Mouse (Mus musculus) myocyte (in vitro differentiated cells): ENCODE data around the gene Sox5.

Experiments
- CEBPB ChIP-seq: IDR thresholded peaks from 2 replicates; pipeline ENCODE4 v1.6.1; 2011; ENCODE audit warnings: mild to moderate bottlenecking, moderate library complexity; ENCODE audit not compliant: poor library complexity, insufficient read depth, severe bottlenecking
- MAX ChIP-seq: IDR thresholded peaks from one replicate; pipeline ENCODE4 v1.6.1; 2011; ENCODE audit warnings: low read depth, mild to moderate bottlenecking, control low read depth
- MYOG ChIP-seq, 3 experiments: IDR thresholded peaks; one replicate each; pipeline ENCODE4 v1.6.1; 2011; ENCODE audit warnings: control low read depth in 2 of 3, low read depth in 2 of 3, mild to moderate bottlenecking in 2 of 3; ENCODE audit not compliant: insufficient read length in 2 of 3, control insufficient read depth in 1 of 3, insufficient read depth in 1 of 3
- POLR2A ChIP-seq: IDR thresholded peaks from one replicate; pipeline ENCODE4 v1.6.1; 2011; ENCODE audit warnings: low read depth, mild to moderate bottlenecking, control low read depth, moderate library complexity; ENCODE audit not compliant: insufficient read length
- REST ChIP-seq: IDR thresholded peaks from one replicate; pipeline ENCODE4 v1.6.1; 2011; ENCODE audit warnings: mild to moderate bottlenecking, control low read depth, moderate library complexity; ENCODE audit not compliant: insufficient read depth, insufficient read length
- USF1 ChIP-seq: IDR thresholded peaks from one replicate; pipeline ENCODE4 v1.6.1; 2011; ENCODE audit warnings: low read depth, mild to moderate bottlenecking, control low read depth, moderate library complexity

DNA sequence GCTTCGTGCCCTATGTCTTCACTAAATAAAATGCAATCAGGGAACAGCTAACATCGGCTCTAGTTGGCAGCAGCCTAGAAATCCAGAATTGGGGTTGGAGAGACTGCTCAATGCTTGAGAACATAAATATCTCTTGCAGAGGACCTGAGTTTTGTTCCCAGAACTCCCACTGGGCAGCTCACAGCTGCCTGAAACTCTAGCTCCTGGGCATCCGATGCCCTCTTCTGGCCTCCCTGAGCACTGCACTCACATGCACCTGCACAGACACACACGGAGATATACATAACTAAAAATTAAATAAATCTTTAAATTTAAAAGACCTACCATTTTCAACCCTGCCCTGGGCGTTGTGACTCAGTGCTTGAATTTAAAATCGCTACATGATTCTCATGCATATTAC lies 115.2 kb downstream of the Sox5 start:
- no peak for TF ChIP-seq POLR2A
- no peak for TF ChIP-seq USF1
- TF ChIP-seq MAX, result no peak
- no peak for TF ChIP-seq MYOG (IDR thresholded peaks at IDR 0.05; ENCODE audit: control insufficient read depth in 1 of 3, insufficient read depth in 1 of 3, insufficient read length in 2 of 3, low read depth in 2 of 3)
- no peak for TF ChIP-seq CEBPB
- no peak for TF ChIP-seq REST
